Mouse (Mus musculus) skeletal muscle tissue, postnatal 0 days (tissue): ENCODE results near the gene Tomm20l. TPM values are rescaled to one million over a fixed set of nuclear protein-coding genes. Genes with fewer than 3 reads are reported as not detected.

Experiments used
- polyA plus RNA-seq: library from polyadenylated mRNA; unstranded; fragments of >200 nt; fragmentation: Nextera tagmentation; extraction: Ambion mirVana; gene quantifications from 2 replicates; pipeline ENCODE4 v1.2.1, GENCODE M21; 2015

The Tomm20l gene
- not detected in 2 replicates for polyA plus RNA-seq

GRCm38 (mm10) chr12:71111331-71111730 lies at the start of gene Tomm20l:
Gene Tomm20l (plus strand): TSS chr12:71111428.

GRCm38 (mm10) chr12:71136130-71136973 lies 25.1 kb downstream of the Tomm20l start, which contains the start of the genes Timm9 and 2700049A03Rik:
Gene Timm9 (minus strand): TSS chr12:71136684.
Gene 2700049A03Rik (plus strand): TSS chr12:71136848.

Other genes with a start within 250 kb of the Tomm20l start
- gene Actr10, start 173.6 kb upstream of the Tomm20l start, polyA plus RNA-seq, result 178 and 190 TPM in 2 replicates
- 583 and 656 TPM in 2 replicates for gene Psma3, start 136.8 kb upstream of the Tomm20l start, polyA plus RNA-seq
- gene Arid4a, start 95.4 kb upstream of the Tomm20l start, polyA plus RNA-seq, result 18.0 and 20.2 TPM in 2 replicates
- 63.3 and 65.5 TPM in 2 replicates for gene Timm9, start 25.3 kb downstream of the Tomm20l start, polyA plus RNA-seq
- gene 2700049A03Rik, start 25.4 kb downstream of the Tomm20l start, polyA plus RNA-seq, result 4.0 and 5.1 TPM in 2 replicates
- gene Dact1, start 198.5 kb downstream of the Tomm20l start, polyA plus RNA-seq, result 7.6 and 7.8 TPM in 2 replicates